Mouse (Mus musculus) liver, adult (tissue): ENCODE measurements around the gene Oit1.

Experiments
- GATA4 ChIP-seq: IDR thresholded peaks from 2 replicates; pipeline ENCODE4 v1.6.1; 2014; ENCODE audit warnings: mild to moderate bottlenecking, low read length; ENCODE audit not compliant: insufficient replicate concordance

Oit1 gene

DNA sequence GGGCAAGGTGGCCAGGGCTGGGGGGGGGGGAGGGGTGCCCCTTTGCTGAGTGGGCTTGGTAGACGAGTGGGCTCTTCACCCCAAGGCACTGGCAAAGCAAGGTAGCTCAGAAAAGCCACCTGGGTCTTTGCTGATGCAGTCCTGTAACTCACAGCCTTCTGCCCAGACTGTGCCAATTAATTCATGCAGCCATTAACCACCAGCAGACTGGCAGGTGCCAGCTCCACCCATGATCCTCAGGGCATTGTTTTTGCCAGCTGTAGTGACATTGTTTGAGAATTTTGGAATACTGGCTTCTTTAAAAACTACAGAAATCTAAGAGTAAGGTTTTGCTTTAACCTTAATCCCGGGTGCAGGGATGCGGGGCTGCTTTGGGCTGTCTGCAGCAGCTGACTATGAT is 58.0 kb downstream of the Oit1 start:
- TF ChIP-seq GATA4: no peak

DNA sequence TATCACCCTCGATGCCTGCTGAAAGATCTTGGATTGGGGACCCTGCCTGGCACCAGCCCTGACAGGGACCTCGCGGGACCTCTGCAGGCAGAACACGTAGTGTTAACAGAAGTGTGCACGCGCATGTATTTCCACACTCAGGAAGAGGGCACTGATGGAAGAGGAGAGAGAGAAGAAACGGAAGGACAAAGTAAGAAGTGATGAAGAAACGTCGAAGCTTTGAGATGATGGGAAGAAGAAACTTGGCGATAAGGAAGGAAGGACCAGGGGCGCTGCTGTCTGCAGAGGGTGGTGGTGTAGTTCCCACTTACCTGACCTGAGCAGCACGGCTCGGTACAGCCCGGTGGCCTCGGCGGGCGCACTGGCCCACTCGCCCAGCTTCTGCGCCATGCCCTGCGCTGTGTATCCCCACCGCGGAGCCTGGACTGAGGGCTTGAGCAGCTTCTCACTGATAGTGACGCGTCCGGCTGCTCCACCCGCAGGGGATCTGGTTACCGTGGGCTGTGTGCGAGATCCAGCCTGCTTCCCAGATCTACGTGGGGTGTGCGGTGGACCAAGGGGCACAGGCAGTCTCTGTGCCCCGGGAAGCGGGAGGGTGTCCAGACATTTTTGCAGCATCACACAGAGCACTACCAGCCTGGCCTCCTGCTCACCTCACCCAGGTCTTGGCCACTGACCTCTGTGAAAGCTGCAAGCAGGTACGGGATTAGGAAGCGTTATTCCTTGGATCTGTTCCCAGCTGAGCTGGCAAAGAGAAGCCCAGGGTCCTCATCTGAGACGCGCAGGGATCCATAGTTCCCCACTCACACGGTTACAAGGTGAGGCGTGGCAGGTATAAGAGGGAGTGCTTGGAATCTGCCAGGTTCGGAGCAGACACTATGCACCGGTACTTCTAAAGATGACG is 61.1 kb downstream of the Oit1 start, which contains the start of gene Fam107a:
Gene Fam107a (minus strand): TSS at position 830 of the 904 bp plus-strand sequence.
- TF ChIP-seq GATA4: no peak

DNA sequence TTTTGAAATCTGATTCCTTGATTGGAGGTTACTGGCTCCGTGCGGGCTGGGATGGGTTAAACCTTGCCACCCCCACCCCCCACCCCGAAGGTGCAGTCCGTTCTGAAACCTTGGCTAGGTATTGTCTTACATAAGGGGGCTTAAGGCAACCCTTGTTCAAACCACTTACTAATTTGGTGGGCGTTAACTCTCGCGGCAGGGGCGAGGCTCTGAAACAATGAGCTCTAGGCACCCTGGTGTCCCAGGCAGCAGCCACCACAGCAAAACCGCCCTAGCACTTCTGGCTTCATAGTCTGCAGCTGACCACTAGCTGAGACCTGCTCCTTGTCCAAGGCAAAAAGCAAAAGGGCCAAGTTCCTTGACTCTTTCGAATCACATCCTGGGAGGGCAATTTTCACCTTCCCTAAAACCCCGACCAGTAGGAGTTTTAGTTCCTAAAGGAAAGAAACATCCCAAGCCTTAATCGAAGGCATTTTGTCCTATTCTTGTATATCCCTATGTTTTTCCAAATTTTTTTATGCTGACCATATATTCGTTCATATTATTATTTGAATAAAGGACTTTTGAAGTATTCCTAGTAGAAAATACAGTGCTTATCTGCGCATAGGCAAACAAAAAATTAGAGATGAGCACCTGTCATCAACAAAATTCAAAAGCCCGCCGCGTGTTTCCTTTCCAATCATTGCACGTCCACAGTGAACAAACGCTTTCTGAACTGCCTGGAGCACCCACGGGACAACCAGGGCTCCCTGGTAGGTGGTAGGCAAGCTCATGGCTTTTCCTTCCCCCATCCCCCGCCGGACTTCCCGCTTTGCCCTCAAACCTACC is 62.0 kb downstream of the Oit1 start:
- no peak for TF ChIP-seq GATA4

DNA sequence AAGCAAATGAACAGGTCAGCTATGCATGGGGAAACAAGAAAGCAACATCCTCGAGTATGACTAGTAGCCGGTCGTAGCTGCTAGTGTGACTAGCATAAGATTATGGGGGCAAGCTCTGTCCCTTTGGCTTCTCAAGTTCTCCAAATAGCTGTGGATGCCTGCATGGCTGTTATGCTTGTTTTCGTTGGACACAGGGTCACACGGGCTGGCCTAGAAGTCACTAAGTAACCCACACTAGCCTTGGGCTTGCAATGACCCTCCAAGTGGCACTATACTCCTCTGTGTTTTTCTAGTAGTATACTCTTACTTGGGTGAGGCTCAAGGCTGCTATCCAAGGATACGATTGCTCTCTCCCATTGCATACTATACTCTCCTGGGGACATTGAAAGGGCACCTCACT is 63.4 kb downstream of the Oit1 start:
- no peak for TF ChIP-seq GATA4

DNA sequence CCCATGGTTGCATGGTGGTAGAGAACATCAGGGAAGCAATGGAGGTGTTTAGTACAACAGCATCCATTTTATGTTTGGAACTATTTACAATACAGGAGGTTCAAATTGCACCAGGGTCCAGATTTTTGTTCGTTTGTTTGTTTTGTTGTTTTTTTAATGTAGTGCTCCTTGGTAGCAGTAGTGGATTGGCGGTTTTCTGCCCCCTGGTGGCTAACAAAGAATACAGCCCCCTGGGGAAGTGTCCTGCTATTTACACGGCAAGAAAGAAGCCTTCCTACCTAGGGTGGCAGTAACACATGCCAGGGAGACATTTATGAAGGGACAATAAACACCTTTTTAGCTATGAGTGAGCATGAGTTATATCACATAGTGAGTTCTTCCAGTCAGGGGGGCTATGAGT is 64.0 kb downstream of the Oit1 start:
- TF ChIP-seq GATA4: no peak

DNA sequence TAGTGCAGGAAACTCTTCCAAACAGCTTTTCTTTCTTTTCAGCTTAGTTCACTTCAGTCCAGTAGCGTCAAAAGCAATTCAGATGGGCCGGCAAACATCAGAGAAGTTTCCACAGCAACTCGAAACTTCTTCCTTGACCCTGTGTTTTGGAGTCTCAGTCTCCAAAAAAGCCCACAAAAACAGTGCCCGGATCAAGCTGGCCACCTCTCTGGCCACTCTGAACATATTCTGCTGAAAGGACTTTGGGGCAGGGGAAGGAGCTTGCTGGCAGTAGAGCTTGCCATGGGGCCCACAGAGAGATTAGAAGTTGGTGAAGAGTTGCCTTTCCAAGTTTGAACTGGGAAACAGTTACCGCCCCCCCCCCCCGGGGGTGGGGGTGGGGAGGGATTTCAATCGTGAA is 64.7 kb downstream of the Oit1 start:
- TF ChIP-seq GATA4: no peak

DNA sequence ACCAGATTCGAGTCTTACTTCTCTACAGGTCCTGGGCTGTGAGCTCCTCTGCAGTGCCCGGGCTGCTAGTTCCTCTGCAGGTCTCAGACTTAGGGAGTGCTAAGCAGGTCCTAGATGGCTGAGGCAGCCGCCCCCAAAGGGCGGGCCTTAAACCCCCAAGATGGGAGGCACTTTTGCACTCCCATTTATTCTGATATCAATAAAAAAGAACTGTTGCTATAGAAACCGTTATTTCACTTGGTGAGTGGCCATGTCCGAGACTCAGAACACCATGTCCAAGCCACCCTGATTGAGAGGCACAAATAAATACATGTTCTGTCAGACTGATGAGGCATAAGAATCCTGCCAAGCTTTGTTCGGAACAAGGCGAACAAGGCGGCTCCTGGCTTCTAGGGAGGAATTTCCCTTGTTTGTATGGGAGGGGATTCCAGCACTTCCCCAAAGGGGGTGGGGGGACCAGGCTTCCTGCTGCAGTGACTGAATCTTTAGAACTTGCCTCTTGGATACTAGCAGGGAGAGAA is 68.9 kb downstream of the Oit1 start:
- no peak for TF ChIP-seq GATA4

DNA sequence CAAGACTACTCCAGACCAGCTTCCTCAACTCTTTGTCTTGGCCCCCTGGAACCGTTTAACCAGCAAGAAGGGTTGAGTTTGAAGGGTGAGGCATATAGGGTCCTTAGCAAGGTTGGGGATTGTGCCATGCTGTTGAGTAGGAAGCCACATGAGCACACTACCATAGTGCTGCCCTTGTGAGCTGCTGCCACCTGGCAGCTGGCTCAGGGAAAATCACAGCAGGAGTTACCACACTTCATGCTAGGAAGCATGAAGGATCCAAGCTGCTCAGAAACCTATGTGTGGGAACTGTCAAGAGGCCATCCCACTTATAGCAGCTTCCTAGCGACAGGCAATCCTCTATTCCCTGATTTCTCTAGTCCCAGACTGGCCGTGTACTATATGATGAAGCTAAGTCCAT is 69.9 kb downstream of the Oit1 start:
- TF ChIP-seq GATA4: no peak

DNA sequence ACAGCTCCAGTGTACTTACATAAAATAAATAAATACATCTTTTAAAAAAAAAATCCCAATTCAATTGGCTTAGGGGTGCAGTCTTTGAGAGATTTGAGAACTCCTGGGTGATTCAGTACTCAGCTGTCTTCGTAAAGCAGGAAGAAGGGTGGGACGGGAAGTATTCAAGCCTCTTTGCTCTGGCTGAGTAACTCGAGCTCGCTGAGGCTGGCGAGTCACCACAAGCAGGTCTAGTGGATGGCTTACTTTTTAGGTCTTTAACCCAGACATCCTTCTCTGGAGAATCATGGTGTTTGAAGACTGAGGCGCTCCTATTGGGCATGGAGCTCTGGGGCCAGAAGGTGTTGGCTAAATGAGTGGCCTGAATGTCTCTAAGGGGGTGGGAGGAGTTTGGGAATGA is 71.7 kb downstream of the Oit1 start:
- TF ChIP-seq GATA4: no peak

DNA sequence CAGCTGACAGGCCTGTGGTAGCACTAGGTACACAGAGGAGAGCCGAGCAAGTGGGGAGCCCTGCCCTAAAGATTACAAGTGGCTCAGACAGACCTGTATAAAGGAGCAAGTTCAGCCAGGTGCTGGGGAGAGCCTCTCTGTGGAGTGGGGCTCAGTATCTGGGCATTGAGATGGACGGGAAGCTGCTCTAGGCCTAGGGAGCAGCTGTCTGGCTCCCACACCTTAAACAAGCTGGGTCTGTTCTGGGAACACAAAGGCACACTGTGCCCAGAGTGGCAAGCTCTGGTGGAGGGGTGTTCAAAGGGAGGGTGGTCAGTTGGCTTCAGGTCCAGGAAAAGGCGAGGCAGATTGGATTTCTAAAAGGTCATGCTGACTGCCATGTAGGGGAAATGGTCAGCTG is 73.5 kb downstream of the Oit1 start:
- TF ChIP-seq GATA4: no peak

DNA sequence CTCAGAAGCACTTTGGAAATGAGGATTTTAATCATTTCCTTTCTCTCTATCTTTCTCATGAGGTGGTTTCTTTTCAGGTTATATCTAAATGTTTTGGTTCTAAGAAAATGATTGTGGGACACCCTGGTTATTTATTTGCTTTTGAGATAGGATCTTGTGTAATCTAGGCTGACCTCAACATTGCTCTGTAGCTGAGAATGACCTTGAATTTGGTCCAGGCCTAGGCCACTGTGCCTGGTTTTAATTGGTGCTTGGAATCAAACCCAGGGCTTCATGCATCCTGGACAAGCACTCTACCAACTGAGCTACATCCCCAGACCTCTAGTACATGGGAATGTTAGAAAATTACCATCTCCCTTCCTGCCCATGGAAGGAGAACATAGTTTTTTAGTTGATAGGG is 74.5 kb downstream of the Oit1 start:
- no peak for TF ChIP-seq GATA4

DNA sequence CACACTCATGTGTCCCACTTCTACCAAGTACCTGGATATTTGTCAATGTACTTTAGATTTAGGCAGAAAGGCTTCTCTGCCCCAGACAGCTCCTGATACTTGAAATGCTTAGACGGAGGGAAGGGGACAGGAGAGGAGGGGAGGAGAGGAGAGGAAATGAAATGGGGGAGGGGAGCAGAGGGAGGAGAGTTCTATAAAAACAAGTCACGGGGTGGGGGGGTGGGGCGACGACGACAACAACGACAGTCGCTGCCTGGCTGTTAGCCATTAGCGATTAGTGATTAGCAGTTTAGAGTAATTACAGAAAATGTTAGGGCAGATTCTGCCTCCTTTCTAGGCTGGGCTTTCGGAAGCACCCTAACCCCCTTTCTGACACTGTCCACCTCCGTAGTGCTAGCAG is 75.9 kb downstream of the Oit1 start:
- TF ChIP-seq GATA4: no peak

DNA sequence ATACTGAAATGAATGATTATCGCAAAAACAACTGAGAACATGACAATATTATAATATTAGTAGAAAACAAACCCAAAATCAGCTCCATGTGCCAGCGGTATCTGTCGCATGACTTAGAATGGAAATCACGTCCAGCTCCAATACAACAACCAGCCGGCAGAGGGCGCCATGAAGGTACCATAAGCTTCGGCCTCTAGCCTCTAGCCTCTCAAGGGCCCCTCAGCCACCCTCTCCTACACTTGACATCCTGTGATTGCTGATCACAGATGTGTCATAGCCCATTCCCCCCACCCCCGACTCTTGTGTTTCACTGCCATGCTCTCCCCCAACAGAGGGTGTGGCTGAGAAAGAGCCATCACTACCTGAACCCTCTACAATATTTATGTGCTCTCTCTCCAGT is 78.3 kb downstream of the Oit1 start:
- no peak for TF ChIP-seq GATA4
